Mouse (Mus musculus): ENCODE data around the gene Erich6b.
A peak's percentile ranks its signal among the peaks of the same experiment; 100 is the strongest.

Erich6b gene

DNA sequence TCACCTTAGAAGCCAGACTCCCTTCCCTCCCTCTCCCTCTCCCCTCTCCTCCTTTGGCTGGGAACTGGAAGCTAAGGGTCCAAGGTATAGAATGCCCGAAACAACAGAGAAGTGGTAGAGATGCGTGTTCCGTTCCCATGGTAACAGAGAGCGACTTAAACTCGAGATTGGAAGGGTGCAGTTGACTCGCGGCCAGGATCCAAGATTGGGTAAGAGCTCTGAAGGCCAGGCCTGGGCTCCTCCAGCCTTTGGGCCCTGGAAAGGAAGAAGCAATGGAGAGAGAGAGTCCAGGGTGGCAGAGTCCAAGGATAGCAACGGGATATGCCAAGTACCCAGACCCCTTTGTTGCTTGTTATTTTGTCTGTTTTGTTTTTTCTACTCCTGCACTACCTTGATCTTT is at the start of gene Erich6b:
Erich6b (plus strand) TSS at position 180 of the 400 bp plus-strand sequence.
- no peak for DNase-seq

DNA sequence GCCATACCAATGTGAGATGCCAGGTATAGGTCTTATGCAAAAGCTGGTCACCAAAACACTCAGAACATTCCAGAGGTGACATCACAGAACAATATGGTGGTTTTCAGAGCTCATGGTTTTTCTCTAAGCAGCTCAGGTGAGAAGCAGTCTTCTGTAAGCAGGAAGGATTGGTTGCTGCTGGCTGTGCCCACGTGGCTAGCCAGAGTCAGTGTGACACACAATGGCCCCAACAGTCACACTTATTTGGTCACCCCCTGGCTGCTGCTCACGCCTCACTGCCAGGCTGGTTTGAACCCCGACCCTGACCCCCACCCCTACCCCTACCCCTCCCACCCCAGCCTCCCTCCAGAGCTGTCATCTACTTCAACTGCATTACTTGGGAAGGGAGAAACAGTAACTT is 49.1 kb upstream of the Erich6b start, which contains the start of gene Spert:
Spert (minus strand) TSS at position 139 of the 400 bp plus-strand sequence.
- no peak for DNase-seq

DNA sequence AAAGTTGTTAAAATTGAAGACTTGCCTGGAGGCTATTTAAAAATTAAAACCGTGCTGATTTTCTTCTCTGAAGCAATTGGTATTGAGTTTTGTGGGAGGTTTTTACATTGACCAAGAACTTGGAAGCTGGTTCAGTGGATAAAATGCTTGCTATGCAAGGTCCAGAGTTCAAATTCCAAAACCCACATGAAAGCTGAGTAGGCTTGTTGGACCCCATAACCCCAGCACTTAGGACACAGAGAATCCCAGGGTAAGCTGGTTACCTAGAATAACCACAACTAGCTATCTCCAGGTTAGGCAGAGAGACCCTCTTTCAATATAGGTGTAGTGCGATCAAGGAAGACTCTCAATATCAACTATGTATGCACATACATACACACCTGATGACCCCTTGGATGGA is 32.9 kb upstream of the Erich6b start:
- DNase-seq: peak; percentile 55

DNA sequence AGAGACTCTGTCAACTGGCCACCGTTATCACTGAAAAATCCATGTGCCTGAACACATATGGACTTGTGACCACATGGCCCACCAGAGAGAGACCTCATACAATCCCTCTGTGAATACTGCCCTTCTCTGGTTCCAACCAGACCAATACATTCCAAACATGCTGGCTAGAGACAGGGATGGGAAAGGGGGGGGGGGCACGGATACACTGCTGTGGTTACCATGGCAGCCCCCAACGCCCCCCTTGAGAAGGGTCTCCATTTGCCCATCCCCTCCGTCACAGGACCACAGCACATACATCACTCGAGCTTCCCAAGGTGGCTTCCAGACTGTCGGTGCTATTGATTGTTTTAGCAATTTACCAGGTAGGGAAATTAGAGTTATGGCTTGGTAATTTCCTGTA is 25.7 kb upstream of the Erich6b start:
- DNase-seq: no peak

DNA sequence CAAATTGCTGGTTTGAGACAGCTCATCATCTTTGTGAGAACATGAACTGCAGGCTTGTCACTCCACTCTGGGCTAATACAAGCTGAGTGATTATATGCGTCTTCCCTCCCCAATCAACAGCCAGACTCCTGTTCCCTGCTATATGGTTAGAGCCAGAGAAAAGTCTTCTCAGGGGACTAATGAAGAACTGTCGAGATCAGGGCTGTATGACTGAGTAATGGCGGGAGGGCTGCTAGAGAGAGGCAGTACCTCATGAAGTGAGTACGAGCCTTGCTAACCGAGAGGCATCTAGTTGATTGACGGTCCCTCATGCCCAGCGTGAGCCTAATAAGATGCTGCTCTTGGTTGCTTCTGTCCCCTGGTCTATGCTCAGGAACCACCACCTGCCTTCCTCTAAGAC is 19.1 kb upstream of the Erich6b start:
- DNase-seq: no peak

DNA sequence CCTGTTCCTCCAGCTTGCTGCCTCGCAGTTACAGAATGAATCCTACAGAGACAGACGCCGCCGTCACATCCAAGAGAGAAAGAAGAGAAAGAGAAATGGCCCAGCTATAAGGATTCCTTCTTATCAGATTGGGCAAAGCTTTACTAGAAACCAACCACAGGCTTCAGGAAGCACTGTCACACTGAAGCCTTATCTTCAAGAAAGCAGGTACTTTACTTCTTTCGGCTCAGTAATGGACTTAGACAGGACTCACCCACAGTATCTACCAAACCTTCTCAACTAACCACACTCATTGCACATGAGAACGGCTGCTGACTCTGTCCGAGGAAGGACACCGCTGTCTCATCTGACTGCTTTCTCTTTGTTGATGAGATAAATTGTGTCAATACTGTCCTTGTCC is 13.2 kb upstream of the Erich6b start:
- no peak for DNase-seq

DNA sequence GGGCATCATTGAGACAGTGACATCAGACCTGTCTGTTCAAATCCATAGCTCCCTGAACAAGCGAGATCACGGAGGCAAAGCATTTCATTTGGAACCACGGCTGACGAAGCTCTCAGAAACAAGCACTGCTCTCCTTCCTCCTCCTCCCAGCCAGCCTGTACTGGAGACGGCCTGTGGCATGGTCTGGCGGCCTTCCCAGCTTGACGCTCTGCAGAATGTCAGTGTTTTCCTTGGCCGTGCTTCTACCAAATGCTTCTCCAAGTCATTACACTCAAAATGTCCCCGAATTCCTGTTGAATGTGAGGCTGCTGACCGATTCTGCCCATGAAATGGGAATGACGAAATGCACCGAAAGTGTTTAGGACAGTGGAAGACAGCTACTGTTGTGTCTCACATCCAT is 6.7 kb upstream of the Erich6b start:
- DNase-seq: peak; percentile 63

DNA sequence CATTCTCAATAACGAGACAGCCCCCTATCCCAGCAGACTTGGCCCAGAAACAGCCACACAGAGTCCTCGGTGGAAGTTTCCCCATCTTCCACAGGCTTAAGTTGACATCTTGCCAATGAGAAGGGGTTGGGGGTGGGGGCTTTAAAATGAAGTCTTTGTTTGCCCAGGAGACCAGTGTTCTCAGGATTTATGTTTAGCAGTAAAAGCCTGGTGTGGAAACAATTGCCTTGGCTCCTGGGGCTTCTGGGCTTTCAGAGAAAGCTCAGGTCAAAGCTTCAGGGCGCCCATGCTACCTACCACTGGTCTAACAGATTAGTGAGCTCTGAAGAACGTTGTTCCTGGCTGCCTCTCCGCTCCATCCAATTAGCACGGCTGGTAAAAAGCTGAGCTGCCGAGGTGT is 6.0 kb upstream of the Erich6b start:
- no peak for DNase-seq

DNA sequence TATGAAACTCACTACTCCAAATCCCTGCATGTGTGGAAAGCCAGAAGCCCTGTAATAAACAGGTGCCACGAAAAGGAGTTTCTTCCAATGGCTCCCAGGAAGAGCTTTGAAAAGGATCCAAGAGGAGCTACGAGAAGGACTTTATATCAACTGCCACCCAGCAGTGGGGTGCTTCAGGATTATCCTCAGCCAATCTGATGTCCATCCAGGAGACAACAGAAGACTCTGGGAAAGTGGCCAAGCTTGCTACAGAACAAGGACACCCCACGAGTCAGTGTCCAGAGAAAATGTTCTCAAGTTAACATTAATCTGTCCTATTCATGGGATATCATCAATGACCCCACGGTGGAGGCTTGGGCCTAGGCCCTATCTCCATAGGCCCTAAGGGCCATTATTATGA is 4.4 kb upstream of the Erich6b start:
- no peak for DNase-seq

DNA sequence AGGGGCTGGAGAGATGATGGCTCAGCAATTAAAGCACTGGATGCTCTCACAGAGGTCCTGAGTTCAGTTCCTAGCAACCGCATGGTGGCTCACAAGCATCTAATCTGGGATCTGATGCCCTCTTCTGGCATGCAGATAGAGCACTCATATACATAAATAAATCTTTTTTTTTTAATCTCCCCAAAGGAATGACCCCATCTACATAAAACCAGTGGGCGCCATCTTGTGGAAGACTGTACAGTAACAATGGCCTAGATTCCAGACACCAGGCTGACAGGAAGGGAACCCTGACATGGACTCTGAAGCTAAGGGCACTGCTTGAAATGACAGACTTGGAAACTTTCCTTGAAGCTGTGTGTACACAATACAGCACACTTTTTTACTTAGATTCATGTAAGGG is 1.2 kb upstream of the Erich6b start:
- DNase-seq: peak; percentile 13

DNA sequence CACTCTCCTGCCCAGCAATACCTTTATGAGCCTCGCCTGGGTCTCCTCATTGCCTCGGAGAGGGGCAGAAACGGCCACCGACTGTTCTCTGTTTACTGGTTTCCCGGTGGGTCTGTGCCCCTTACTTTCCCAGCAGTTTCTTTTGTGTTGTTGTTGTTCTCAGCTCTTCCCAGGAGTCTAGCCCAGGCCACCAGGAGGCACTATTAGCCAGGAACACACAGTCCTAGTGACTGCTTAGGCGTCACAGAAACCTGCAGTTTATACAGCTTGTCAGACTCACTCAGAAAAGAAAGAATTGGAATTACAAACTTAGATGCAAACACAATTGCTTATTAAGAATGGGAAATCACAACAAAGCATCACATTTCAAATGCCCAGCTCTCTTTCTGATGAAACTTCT is 690 bp upstream of the Erich6b start:
- no peak for DNase-seq

DNA sequence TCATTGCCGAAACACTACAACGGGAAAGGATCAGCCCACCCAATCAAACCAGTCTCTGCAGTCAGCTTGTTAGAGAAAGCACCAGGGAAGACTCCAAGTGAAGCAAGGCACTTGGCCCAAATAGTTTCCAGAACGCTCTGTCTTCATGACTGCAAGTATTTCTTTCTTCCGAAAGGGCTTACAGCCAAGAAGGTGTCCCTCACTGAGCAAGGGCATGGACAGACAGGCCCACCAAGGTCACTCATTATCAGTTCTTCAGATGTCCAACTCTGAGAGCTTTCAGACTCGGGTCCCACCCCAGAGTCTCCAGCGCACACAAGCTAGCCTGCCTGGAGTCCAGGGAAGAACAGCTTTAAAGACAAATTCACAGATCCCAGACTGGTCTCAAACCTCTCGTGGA is 3.4 kb downstream of the Erich6b start:
- DNase-seq: no peak

DNA sequence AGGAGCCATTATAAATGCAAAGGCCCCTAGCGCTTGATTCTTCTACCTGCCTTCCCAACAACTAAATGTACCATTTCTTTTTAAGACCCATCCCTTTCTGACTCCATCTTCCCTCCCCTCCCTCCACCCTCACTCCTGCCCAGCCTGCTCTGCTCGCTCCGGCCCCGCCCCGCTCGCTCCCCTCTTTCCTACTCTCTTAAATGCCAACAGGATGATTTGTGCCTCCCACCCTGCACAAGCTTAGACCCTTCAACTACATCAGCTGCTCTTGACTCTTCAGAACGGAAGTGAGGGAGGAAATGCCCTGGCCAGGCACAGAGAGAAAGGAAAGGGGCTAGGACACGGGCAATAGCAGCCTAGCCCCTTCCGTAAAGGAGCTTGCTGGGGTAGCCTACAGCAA is 4.0 kb downstream of the Erich6b start:
- DNase-seq: no peak

DNA sequence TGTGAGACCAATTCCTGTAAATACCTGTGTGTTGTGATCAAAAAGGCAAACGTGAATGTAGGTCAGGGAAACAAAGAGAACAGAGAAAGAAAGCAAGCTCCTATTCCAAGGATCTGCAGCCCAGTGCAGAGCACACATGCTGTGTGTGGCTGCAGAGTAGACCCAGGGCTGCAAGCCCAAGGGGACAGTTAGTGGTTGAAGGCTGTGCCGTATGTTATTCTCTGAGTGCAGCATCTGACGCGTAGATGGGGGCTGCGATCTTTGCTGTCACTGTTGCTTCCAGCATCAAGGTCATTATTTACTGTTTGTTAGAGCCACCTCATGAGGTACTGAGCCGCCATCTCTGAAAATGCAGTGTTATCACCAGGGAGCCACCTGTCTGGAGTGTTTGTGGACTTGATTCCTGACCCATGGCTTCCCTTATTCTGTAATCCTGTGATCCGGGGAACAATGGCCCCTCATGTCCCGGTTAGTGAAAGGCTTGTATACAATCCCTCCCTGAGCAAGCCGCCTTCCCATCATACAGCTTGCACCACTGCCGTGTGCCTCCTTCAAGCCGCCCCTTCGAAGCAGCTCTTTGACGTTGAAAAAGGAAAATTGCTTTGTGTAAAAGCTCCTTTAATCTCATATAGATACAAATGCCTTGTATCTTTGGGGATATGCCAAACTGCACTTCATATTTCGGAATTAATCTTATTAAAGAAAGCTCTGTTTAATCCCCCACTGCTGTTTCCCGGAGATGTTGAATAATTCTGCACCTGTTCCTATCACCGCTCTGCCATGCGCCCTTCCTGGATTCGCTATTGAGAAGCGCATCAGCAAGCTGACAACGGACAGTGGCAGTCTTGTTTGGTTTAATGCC is 5.1 kb downstream of the Erich6b start:
- DNase-seq: no peak

DNA sequence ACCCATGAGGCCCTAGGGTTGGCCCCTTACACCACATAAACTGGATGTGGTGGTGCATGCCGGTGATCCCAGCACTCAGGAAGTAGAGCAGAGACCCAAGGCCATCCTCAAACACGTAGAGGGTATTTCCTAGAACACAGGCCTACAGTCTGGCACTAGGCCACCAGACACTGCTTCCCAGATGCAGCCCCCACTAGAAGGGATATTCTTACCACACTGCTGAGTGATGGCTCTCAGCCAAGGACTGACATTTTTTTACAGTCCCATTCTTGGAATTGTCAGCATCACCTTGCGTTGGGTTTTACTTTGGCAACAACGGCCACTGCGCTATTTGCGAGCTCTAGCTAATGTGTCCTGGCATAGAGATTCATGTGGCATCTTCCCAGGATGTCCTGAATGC is 18.9 kb downstream of the Erich6b start:
- no peak for DNase-seq

DNA sequence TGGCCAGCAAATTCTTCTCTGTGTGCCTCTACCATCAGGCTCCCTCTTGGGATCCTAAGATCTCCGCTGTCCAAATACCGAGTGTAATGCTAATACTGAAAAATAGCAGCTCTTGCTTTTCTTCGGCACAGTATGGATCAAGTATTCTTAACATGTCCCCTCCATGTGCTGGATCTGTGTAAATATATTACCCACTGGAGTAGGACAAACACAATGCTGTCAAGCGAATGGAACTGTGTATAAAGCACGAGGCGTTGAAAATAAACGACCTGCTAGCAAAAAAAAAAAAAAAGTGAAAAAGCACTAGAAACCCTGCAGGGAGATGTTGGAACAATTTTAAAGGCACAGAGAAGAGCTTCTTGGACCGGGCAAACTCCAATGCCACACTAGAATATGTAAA is 19.5 kb downstream of the Erich6b start:
- no peak for DNase-seq

DNA sequence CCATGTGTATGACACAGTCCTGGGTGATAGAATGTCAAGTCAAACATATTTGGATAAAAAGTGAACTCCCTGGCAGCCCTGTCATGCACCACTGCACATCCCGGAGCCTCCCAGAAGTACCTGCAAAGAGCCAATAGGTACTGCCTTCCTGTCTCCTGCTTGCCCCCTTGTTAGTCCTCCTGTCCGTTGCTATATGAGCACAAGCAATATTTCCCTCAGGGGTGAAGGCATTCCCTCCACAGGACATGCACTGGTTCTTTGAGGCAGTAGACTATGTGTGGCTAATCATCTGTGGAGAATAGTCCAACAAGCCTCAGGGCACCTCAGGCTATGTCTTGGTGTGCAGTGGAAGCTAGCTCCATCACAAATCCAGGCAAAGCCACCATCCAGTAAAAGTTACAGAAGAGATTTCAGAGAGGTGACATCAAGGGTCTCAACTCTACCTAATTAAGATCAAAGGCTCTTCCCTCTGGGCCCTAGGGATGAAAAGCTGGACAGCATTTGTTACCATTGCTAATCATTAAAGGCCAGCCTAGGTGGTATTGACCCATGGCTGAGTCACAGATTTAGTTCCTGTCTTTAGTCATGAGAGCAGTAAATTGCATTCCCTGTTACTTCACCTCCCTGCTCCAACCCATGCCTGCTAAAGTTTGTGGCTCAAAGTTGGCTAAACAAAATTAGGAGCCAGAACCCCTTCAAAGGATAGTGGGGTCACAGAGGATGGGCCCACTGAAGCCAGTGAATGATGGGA is 23.5 kb downstream of the Erich6b start:
- no peak for DNase-seq

DNA sequence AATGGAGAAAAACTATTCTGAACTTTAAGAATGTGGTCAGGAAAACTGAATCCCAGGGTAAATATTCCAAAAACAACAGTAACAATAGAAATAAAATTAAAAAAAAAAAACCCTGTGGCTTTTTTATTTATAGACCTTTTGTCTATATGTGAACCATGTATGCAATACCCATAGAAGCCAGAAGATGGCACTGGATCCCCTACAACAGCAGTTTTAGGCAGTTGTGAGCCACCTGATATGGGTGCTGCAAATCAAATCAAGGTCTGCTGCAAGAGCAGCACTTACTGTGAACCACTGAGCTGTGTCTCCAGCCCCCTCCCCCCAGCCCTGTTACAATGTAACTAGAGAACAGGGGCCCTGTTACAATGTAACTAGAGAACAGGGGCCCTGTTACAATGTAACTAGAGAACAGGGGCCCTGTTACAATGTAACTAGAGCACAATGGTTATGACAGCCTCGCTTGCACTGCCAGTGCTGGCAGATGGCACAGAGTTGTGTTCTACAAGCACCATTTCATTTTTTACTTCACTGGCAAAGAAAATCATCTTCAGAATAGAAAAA is 27.1 kb downstream of the Erich6b start:
- peak; percentile 67 for DNase-seq

DNA sequence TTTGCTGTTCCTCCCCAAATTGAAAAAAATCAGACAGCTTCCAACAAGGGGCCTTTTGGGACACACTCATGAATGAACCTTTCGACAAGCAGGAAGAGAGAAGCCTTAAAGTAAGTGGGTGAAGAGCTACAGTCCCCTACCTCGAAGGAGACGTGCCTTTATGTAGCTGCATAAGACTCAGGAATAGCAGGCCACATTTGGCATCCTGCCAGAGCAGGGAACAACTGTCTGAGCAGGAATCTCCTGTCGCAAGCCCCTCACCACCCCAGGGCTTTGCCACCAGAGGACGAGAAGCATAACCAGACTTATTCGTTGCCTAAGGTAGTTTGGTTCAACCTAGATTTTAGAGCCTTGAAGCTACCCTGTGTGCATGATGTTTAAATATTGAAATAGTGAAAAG is 34.3 kb downstream of the Erich6b start:
- DNase-seq: no peak

DNA sequence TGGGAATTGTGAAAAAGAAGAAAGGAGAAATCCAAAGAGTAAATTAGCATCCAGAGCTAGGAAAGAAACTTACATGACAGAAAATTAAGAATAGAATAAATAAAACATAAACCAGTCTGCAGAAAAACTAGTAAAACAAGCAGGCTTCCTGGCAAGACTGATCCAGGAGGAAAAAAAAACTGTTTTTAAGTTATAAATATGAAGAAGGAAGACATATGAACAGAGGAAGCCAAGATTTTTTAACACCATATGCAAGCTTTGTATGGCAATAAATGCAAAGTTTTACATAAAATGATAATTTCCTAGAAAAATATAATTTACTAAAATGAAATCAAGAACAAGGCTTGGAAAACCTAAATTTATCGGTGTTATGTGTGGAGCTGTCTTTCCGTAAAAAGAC is 48.4 kb downstream of the Erich6b start:
- no peak for DNase-seq

DNA sequence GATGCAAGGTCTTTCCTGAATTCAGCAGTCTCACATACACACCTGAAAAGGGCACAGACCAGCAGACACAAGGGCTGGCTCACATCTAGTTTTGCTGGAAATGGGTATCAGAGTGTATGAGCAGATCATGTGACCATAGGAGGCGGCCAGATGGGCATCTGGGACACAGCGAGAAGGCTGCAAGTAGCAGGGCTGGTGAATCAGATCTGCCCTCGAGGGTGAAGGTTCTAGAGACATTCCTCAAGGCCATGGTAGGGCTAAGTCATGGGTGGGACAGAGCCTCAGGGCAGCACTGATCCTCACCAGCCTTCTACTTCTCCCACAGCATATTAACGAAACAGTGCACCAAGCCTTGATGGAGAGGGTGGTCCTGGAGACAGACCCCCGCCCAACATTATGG is 54.0 kb downstream of the Erich6b start:
- DNase-seq: no peak

DNA sequence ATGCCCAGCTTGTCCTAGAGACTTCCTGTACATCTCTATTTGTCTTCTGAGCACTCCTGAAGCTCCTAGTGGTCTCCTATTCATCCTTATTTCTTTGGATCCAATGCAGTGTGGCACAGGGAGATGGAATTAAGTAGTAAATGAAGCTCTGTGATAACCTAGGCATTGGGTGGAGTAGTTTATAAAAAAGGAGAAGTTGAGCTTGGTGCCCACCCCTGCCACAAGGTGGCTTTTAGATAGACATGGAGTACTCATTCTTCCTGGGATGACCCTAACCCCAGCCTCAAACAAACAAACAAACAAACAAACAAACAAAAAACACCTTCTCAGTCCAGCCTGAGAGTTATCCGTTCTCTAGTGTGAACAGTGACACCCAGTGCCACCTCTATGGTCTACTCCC is 55.9 kb downstream of the Erich6b start:
- DNase-seq: no peak

DNA sequence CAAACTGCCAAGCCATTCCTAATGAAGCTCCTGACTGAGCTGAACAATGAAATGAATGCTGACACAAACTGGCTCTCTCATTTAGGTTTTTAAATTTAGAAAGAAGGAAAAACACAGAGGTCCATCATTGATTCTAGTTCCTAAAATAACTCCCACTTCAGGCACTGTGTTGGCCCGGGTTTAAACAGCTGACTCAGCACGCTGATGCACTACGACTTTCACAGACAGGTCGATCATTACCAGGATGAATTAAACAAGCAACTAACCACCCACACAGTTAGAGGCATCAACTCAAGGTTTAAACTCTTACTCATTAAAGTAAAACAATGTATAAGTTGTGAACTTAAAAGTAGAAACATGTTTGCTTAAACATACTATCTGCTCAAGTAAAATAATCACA is 64.6 kb downstream of the Erich6b start:
- DNase-seq: peak; percentile 61

DNA sequence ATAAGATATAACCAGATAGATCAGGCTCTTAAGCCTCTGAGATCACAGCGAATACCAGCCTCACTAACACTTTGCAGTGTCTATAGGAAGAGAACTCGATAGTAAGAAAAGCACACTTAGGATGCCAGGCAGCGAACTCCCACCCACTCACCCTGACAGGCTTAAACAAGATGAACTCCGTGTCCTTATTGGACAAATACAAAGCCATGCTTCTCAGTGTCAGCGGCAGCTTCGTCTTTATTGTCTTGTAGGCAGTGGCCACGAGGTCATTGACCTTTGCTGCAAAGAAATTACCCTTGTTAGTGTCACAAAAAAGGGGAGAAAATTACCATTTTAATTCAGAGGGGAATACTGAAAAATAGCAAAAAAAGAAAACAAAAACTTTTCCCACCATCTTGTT is 65.7 kb downstream of the Erich6b start:
- DNase-seq: no peak
